Mouse (Mus musculus) CD4-positive, CD25-positive, alpha-beta regulatory T cell, adult 2 months (primary cell): ENCODE data around the gene Gm19426.
A peak's percentile ranks its signal among the peaks of the same experiment; 100 is the strongest.
"Not testable (repeated sequence)": the region's sequence is repeated elsewhere in the genome, so short reads cannot be mapped to it uniquely, and the experiment has no call there.

Source experiments
- DNase-seq: peaks from one replicate; pipeline ENCODE4 v3.0.0-alpha.2; 2012; ENCODE audit warnings: low read depth, low spot score

Gene Gm19426

DNA sequence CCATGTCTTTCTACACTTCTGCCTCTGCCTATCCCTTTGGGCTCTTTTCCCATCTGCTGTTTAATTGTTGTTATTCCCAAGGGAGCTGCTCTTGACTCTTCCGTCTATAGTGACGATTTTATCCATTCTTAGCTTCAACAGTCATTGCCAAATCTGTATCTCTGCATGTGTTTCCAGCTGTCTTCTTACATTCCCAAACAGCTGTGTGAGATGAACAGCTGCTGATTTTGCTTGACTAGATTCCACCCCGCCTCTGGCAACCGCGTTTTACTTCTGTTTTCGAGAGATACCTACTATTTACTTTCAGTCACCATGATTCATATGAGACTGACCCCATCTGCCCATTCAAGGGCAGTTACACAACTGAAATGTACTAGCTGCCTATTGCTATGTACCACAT lies 6.7 kb upstream of the Gm19426 start:
- no peak for DNase-seq

DNA sequence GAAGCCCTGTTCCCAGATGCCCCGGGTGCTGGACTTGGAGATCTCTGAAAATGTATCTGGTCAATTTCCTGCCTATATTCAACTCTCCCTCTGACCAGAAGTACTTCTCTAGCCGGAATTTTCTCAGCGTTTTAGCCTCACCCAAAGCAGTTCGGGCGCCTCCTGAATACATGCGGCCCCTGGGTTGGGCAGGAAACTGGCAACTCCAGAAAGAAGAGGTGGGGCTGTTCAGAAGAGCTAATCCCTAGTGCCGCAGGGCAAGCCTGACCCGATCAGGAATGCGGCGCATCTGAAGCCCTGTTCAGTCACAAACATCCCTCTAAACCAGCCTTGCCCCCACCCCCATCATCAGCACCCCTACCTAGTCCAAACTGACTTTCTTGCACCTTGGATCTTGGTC lies 671 bp upstream of the Gm19426 start:
- no peak for DNase-seq

DNA sequence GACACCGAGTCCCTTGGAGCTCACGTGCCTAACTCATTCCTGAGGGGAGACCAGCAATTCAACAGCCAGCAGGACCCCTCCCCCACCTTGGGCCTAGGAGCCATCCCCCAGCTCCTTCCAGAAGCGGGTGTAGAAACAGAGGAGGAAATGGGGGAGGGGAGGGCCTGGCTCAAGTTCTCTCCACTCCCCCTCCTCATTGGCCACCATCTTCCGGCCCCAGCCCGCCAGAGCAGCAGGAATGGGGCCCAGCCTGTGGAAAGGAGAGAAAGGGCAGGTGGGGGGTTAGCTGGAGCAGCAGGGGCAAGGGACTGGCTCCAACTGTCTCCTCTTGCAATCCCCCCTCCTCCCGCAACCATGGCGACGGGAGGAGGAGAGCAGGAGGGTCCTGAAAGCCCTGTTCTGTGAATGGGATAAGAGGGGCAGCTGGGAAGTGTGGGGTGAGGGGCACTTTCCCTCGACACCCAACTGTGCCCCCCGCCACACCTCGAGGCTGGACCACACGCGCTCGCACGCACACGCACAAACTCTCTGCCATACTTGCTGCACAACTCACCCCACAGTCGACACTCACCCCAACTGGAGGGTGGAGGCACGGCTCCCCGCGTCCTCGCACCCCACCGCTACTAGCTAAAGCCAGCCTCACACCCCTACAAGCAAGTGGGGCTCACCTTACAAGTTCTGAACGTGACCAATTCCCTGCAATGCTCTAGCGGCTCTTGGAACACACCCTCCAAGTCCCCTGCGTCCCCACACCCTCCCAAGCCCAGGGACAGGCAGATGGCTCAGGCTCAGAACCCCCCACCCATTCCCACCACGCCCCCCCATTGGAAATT lies 788 bp downstream of the Gm19426 start:
- no peak for DNase-seq

DNA sequence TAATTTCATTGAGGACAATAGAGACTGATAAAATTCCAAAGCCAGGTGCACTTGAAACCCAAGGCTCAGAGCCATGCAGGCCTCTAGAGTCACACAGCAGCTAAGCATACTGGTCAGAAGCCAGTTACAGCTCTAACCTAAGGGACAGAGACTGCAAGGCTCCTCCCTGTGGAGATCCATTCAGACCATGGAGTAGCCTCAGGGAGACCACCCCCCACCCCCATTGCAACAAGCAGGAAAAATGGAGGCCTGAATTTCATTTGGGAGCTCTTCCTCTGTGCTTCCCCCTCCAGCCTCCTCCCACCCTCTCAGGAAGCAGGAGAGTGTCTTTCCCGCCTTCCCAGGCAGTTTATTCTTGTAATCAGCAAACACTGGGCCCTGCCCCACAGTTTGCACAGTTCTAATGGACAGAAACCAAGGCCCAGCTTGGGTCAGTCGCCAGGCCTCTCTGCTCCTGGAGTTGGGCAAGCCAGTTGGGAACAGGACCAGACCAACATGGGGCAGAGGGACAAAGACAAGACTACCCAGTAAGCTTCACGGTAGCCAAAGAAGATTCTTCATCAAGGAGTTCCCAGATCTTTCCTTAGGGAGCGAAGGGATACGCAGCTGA lies 1.5 kb downstream of the Gm19426 start:
- no peak for DNase-seq

DNA sequence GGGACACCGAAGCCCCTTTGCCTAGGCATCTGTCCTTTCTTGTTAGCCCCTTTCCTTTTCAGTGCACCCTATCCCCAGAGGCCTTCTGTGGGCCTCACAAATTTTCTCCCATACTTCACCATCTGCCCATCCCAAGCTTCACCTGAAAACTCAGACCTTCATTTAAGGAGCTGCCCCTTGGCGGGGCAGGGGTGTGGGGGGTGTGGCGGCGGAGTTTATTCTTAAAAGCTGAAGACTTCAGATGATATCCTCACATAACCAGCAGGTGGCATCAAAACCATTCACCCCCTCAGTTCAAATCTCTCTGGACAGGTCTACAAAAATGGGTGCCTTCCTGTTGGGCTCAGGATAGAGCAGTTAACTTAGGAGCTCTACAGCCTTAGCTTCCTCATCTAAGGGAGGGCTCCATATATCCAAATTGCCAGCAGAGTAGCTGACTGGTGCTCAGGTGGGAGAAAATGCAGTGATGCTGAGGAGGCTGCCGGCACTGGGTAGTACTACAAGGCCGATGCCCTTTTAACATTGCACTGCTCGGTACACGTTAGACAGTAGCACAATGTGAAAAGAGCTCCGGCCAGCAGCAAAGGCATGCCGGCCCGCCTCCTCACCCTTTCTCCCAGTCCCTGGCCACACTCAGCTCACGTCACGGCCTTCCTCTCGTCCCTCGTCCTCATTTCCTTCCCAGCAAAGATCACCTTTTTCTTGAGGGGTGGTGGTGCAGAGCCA lies 2.7 kb downstream of the Gm19426 start:
- DNase-seq = peak; percentile 36

DNA sequence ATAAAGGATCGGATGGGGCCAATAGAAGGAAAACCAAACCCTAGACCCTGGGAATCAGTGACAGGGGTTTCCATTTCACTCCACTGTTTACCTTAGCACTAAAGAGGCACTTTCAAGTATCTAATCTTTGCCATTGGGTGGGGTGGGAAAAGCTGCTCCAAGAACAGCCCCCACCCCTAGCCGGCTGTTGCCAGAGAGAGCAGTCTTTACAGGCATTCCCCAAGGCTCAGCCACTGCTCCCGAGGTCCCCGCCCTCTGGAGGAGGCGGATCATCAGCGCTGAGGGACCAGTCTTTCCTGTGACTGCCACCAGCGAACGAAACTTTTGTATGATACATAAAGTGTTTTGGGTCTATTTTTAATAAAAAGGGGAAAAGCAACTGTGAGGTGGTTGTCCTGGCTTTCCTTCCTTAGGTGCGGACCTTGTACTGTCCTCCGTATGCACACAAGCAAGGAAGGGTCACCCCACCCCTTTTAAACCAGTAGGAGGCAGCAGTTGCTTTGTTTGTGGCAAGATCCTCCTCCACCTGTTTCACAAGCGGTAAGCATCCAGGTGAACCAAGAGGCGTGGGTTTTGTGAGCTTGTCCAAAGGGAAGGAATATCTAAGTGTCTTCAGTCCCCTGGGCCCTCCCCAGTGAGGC lies 5.1 kb downstream of the Gm19426 start:
- peak; percentile 39 for DNase-seq

DNA sequence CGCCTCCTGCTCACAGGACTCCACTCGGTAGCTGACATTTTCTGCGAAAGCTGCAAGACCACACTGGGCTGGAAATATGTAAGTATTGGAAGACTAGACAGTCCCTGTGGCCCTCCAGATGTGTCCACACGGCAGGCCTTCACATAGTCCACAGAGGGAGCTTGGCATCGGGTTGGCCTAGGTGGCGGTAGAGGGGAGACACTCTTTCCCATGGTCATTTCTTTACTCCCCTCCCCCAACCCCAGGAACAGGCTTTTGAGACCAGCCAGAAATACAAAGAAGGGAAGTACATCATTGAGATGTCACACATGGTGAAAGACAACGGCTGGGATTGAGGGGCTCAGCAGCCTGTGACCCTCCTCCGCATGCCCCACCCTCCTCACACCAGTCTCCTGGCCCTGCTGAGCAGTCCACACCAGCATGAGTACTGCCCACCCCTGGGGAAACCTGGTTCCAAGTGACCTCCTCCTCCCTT lies 6.0 kb downstream of the Gm19426 start:
- DNase-seq = no peak

DNA sequence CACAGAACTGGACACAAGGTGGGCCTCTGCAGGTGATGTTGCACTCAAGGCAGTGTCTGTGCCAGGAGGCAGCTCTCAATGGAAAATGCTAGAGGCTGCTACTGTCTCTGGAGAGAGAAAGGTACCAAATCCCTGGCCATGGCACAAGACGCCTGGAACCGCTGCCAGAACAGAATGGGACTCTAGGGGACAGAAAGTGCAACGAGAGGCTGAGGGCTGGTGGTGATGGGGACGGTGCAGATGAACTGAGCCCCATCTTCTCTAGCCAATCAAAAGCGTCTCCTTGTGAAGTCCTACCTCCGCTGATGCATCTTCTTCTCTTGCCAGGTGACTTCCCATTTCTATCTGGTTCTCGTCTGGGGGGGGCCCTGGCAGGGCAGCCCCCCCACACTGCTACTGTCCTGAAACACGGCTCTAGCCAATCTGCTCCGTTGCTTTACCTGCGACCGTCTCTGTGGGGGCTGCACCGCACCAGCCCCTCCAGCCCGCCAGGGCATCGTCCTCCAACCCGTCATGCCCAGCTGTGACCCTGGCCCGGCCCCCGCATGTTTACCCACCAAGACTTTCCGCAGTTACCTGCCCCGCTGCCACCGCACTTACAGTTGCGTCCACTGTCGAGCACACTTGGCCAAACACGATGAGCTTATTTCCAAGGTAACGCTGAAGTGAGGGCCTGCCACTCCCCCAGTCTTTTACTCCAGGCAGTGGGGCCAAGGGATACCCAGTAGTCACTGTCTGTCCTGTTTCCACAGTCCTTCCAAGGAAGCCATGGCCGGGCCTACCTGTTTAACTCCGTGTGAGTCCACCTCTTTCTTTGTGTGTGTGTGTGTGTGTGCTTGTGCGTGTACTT lies 6.9 kb downstream of the Gm19426 start:
- no peak for DNase-seq

DNA sequence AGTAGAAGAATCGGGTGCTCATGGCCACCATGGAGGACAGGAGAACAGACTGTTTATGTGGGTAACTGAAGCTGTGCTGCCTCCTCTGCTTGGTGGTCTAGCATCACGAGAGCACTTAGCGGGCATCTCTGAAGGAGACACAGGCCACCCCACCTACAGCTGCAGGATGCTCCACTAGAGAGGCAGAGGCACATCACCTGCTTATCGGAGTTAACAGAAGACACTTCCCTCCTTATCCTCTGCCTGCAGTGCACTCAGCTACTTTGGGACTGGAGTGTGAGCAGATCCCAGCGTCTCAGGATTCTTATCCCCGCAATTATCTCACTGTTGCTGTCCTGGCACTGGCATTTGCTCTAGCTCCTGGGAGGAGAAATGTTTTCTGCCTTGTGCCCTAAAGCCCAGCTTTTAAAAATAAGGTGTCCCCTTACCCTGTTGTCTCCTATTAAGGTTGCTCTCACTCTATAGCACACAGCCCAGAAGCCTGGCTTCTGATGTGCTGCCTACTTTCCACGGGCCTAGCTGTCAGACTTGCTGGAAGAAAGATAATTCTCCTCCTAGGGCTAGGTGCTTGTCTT lies 8.0 kb downstream of the Gm19426 start:
- DNase-seq = no peak

DNA sequence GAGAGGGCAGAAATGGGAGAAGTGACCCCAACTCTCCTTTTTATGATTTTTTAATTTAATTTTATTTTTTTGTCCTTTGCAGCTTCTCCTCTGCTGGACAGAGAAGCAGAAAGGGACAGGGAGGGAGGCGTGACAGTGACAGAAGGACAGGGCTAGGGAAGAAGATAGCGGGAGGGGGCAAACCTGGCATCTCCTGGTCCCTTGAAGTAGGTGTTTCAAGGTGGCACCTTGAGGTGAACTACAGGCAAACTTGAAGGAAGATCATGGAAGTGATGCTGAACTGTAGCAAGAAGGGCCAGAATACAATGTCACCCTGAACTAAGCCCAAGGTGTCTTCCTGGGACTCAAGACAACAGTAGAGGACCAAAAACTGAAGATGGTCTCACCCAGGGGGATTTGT lies 8.5 kb downstream of the Gm19426 start:
- DNase-seq = no peak

DNA sequence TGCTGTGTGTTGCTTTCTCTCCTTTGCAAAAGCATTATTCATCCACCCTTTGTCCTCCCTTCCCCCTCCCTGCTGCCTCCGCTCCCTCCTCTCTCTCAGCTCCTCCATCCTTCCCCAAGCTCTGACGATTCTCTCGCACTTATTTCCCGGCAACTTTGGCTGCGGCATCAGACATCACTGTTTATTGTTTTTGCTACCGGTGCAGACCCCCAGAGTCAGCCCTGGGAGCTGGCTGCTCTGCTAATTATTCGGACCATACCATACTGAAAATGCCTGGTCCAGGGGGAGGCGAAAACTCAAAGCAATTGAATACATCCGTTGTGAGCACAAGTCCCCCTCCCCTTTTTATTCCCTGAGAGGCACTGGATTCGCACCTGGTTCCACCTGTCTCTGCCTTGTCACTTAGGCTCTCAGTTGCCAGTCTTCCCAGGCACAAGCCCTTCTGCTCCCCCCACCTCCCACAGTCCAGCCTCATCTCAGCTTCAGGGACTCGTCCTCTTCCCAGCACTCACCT lies 9.0 kb downstream of the Gm19426 start:
- DNase-seq = no peak

DNA sequence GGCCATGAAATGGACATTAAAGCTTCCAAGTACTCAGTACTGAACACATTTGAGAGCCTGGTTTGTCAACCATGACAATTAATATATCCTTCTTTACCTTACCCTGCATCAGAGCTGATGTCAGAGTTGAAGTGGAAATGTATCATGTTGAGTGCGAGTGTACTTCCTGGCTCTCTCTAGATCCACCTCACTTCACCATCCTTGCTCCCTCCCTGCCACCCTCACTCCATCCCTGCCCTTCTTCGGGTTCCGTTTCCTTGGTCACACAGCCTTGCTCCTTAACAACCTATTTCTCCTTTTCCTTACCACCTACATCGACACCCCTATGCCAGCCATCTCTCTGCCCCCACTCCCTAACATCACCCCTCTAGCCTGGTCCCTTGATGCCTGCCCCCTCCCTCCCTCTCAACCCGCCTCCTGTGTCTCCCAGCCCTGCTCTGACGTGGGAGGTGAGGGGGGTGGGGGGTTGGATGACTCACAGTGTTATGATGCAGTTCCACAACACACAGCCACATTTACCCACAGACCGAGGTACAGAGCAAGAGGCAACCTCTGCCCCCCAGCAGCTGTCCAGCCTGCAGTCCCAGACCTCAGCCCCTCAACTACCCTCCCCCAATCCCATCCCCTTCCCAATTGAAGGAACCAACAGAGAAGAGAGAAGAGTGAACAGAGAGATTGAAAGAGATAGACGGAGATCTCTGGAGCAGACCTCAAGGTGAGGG lies 9.7 kb downstream of the Gm19426 start, which contains the start of gene Ypel4:
Gene Ypel4, plus strand, starts transcription at position 480 of the 722 bp plus-strand sequence.
- peak; percentile 79 for DNase-seq

DNA sequence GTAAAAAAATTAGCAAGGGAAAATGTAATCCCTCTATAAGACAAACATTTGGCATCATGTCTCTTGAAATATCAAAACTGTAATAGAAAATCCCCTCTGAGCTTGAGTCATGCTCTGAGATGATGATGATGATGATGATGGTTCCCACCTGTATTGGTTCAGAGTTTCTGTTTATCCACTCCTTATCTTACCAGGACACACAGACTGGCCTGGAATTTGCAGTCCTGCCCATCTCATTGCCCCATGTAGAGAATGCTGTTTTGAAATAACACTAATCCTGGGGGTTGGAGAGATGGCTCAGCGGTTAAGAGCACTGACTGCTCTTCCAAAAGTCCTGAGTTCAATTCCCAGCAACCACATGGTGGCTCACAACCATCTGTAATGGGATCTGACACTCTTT lies 11.1 kb downstream of the Gm19426 start:
- no peak for DNase-seq

DNA sequence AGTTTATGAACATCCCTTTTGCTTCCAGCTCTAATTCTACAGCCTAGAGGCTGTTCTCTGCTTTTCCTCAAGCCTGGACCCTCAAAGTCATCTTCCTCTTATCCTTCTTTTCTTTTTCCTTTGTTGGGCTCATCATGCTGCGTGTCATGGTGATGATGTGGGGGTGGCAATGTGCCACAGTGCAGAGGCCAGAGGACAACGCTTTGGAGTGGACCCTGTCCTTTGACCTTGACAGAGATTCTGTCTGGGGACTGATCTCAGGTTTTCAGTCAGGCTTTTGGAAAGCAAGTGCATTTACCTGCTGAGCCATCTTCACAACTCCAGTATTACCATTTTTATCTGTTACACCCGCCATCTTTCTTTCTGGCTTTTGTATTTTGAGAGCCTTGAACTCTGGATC lies 12.2 kb downstream of the Gm19426 start:
- no peak for DNase-seq

DNA sequence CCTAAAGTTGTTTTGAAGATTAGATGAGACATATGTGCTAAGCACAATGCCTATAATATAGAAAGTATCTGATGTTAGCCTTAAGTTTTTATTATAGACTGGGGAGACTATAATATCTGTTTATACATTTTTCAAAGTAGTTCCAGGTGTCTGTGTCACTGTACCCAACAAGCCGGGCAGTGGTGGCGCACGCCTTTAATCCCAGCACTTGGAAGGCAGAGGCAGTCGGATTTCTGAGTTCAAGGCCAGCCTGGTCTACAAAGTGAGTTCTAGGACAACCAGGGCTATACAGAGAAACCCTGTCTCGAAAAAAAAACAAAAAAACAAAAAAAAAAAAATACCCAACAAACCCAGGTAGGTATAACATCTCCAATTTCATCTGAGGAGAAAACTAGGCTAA lies 15.3 kb downstream of the Gm19426 start:
- DNase-seq = not testable (repeated sequence)

DNA sequence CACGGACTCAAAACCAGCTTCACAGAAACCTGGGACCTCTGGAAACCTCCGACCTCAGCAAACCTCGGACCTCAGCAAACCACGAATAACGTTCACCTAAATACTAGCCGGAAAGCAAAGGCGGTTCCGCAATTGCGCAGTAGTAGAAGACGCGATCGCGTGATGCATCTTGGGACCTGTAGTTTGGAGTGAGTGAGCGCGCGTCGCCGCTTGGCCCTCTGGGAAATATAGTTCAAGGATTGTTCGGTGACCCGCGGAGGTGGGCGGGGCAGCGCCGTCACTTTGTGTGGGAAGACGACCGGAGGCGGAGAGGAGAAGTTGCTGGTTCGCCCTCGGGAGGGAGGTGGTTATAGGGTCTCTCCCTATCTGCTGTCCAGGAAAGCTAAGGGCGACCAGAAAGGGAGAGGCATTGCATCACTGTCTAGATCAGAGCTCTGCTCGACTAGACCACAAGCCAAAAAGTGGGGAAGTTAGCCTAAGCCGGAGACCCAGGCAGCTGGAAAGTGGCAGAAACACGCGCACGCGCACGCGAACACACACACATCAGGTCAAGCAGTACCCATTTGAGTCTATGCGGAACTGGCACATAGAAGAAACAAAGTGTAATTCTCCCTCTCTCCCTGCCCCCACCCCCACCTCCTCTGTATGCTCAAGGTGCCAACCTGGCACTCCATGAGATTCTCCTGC lies 16.1 kb downstream of the Gm19426 start, which contains the start of gene Clp1:
Gene Clp1, minus strand, starts transcription at position 179 of the 687 bp plus-strand sequence.
- DNase-seq = peak; percentile 97

DNA sequence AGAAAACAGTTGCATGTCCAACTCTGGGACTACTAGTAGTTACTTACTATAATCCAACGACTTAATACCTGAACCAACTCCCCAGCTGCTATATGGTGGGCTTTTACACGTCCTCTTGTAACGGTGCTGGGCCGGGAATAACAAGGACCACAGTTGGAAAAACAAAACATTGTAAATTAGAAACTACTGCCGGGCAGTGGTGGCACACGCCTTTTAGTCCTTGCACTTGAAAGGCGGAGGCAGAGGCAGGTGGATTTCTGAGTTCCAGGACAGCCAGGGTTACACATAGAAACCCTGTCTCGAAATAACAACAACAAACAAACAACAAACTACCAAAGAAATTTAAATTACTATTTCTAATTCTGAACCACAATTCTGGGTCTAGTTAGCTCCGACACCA lies 16.7 kb downstream of the Gm19426 start:
- DNase-seq = no peak

DNA sequence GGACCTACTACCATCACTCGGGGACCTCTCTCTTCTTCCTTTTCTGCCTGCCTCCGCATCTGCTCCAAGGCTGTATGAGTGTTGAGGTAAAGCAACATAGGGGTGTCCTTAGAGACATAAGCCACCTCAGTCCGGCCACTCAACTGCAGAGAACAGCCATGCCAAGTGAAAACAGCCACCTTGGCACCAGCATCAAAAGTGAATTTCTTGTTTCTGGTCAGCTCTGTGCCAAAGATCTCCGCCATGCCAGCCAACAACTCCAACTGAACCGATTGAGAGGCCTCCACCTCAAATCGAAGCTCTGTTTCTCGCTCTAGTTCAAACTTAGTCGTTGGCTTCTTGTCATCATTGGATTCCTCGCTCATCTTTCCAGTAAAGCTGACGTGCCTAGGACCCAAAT lies 17.7 kb downstream of the Gm19426 start:
- DNase-seq = no peak

DNA sequence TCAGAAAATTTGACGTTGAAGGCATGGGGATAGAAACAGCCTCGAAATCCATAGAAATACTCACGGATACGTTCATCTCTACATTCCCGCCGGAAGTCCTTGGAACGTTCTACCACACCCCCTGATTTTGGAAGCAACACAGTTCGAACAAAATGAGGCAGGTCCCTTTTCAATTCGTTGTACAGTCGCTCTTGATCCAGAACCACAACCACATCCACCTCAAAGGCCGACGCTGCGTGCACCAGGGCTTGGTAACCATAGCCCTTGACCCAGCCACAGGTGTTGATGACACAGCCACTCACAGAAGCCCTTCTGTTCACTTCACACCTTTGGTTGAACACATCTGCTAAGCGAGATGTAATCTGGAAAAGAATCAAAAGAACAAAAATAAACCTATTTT lies 19.6 kb downstream of the Gm19426 start:
- no peak for DNase-seq
